Mouse (Mus musculus): ENCODE data around the gene Fgg. TPM values are rescaled to one million over a fixed set of nuclear protein-coding genes. Genes with fewer than 3 reads are reported as not detected.

Fgg gene
- polyA plus RNA-seq, 1 experiment: 0.65 TPM

- H3K4me1 ChIP-seq (replicated peaks; ENCODE audit: control insufficient read depth, insufficient read depth, low read length): no peaks in the 10 kb centered on the region
- no peak overlapping the region for H3K27ac ChIP-seq (ENCODE audit: control insufficient read depth, insufficient read depth, low read length)
- 87% methylated on average over 8 of the region's 8 CpGs for WGBS
- no peaks in the 10 kb centered on the region for H3K27me3 ChIP-seq (ENCODE audit: control insufficient read depth, insufficient read depth, low read length)
- TF ChIP-seq CTCF (IDR thresholded peaks at IDR 0.05; ENCODE audit: borderline replicate concordance, control insufficient read depth, extremely low read depth, insufficient read depth, low read length, poor library complexity) (no peak), POLR2A (IDR thresholded peaks at IDR 0.05; ENCODE audit: control insufficient read depth, extremely low read depth, insufficient read depth, low read length, poor library complexity) (no peak)
- no peak overlapping the region for H3K4me3 ChIP-seq (ENCODE audit: control insufficient read depth, insufficient read depth, low read length)
- DNase-seq: no peak
- no peaks in the 10 kb centered on the region for H3K36me3 ChIP-seq (ENCODE audit: control insufficient read depth, insufficient read depth, low read length)
Measured at GRCm38 (mm10) chr3:83033801-83034200, 26.3 kb downstream of the Fgg start.

GRCm38 (mm10) chr3:83038865-83039264 lies 31.3 kb downstream of the Fgg start:
- DNase-seq: no peak
- no peak overlapping the region for H3K27ac ChIP-seq (ENCODE audit: control insufficient read depth, insufficient read depth, low read length)
- TF ChIP-seq CTCF (IDR thresholded peaks at IDR 0.05; ENCODE audit: borderline replicate concordance, control insufficient read depth, extremely low read depth, insufficient read depth, low read length, poor library complexity) (no peak), POLR2A (IDR thresholded peaks at IDR 0.05; ENCODE audit: control insufficient read depth, extremely low read depth, insufficient read depth, low read length, poor library complexity) (no peak)
- no peaks in the 10 kb centered on the region for H3K36me3 ChIP-seq (ENCODE audit: control insufficient read depth, insufficient read depth, low read length)
- no peaks in the 10 kb centered on the region for H3K27me3 ChIP-seq (ENCODE audit: control insufficient read depth, insufficient read depth, low read length)
- 92% methylated on average over 2 of the region's 2 CpGs for WGBS
- no peak overlapping the region for H3K4me3 ChIP-seq (ENCODE audit: control insufficient read depth, insufficient read depth, low read length)
- H3K4me1 ChIP-seq (replicated peaks; ENCODE audit: control insufficient read depth, insufficient read depth, low read length): no peaks in the 10 kb centered on the region

- Histone ChIP-seq H3K4me3 (ENCODE audit: control insufficient read depth, insufficient read depth, low read length) (no peak overlapping the region), H3K27me3 (ENCODE audit: control insufficient read depth, insufficient read depth, low read length) (no peaks in the 10 kb centered on the region), H3K36me3 (ENCODE audit: control insufficient read depth, insufficient read depth, low read length) (no peaks in the 10 kb centered on the region), H3K27ac (ENCODE audit: control insufficient read depth, insufficient read depth, low read length) (no peak overlapping the region), H3K4me1 (replicated peaks; ENCODE audit: control insufficient read depth, insufficient read depth, low read length) (no peaks in the 10 kb centered on the region)
- TF ChIP-seq CTCF (IDR thresholded peaks at IDR 0.05; ENCODE audit: borderline replicate concordance, control insufficient read depth, extremely low read depth, insufficient read depth, low read length, poor library complexity) (no peak), POLR2A (IDR thresholded peaks at IDR 0.05; ENCODE audit: control insufficient read depth, extremely low read depth, insufficient read depth, low read length, poor library complexity) (no peak)
- no peak for DNase-seq
- 85% methylated on average over 4 of the region's 4 CpGs for WGBS
Measured at GRCm38 (mm10) chr3:83039666-83040065, 32.1 kb downstream of the Fgg start.

GRCm38 (mm10) chr3:83042451-83042850 lies 34.9 kb downstream of the Fgg start:
- no peak for DNase-seq
- H3K27me3 ChIP-seq (ENCODE audit: control insufficient read depth, insufficient read depth, low read length): no peaks in the 10 kb centered on the region
- H3K4me1 ChIP-seq (replicated peaks; ENCODE audit: control insufficient read depth, insufficient read depth, low read length): no peaks in the 10 kb centered on the region
- TF ChIP-seq POLR2A (IDR thresholded peaks at IDR 0.05; ENCODE audit: control insufficient read depth, extremely low read depth, insufficient read depth, low read length, poor library complexity) (no peak), CTCF (IDR thresholded peaks at IDR 0.05; ENCODE audit: borderline replicate concordance, control insufficient read depth, extremely low read depth, insufficient read depth, low read length, poor library complexity) (no peak)
- no peak overlapping the region for H3K27ac ChIP-seq (ENCODE audit: control insufficient read depth, insufficient read depth, low read length)
- no peak overlapping the region for H3K4me3 ChIP-seq (ENCODE audit: control insufficient read depth, insufficient read depth, low read length)
- no peaks in the 10 kb centered on the region for H3K36me3 ChIP-seq (ENCODE audit: control insufficient read depth, insufficient read depth, low read length)
- WGBS: 94% methylated on average over 5 of the region's 5 CpGs

GRCm38 (mm10) chr3:83046649-83047048 lies 39.1 kb downstream of the Fgg start:
- no peaks in the 10 kb centered on the region for H3K27me3 ChIP-seq (ENCODE audit: control insufficient read depth, insufficient read depth, low read length)
- no peaks in the 10 kb centered on the region for H3K4me1 ChIP-seq (replicated peaks; ENCODE audit: control insufficient read depth, insufficient read depth, low read length)
- WGBS: 87% methylated on average over 11 of the region's 11 CpGs
- H3K36me3 ChIP-seq (ENCODE audit: control insufficient read depth, insufficient read depth, low read length): no peaks in the 10 kb centered on the region
- H3K27ac ChIP-seq (ENCODE audit: control insufficient read depth, insufficient read depth, low read length): no peak overlapping the region
- DNase-seq: no peak
- H3K4me3 ChIP-seq (ENCODE audit: control insufficient read depth, insufficient read depth, low read length): no peak overlapping the region
- TF ChIP-seq POLR2A (IDR thresholded peaks at IDR 0.05; ENCODE audit: control insufficient read depth, extremely low read depth, insufficient read depth, low read length, poor library complexity) (no peak), CTCF (IDR thresholded peaks at IDR 0.05; ENCODE audit: borderline replicate concordance, control insufficient read depth, extremely low read depth, insufficient read depth, low read length, poor library complexity) (no peak)

- Histone ChIP-seq H3K27me3 (ENCODE audit: control insufficient read depth, insufficient read depth, low read length) (no peaks in the 10 kb centered on the region), H3K4me3 (ENCODE audit: control insufficient read depth, insufficient read depth, low read length) (no peak within 1 kb of the TSS), H3K36me3 (ENCODE audit: control insufficient read depth, insufficient read depth, low read length) (no peaks in the 10 kb centered on the region), H3K27ac (ENCODE audit: control insufficient read depth, insufficient read depth, low read length) (no peak within 1 kb of the TSS), H3K4me1 (replicated peaks; ENCODE audit: control insufficient read depth, insufficient read depth, low read length) (no peaks in the 10 kb centered on the region)
- TF ChIP-seq POLR2A (IDR thresholded peaks at IDR 0.05; ENCODE audit: control insufficient read depth, extremely low read depth, insufficient read depth, low read length, poor library complexity): no peak
- no peak for TF ChIP-seq CTCF (IDR thresholded peaks at IDR 0.05; ENCODE audit: borderline replicate concordance, control insufficient read depth, extremely low read depth, insufficient read depth, low read length, poor library complexity)
- DNase-seq: no peak
- 90% methylated on average over 8 of the region's 8 CpGs for WGBS
Measured at GRCm38 (mm10) chr3:83049680-83050079, 42.2 kb downstream of the Fgg start, which contains the start of gene Fgb. TSS of gene Fgb (minus strand) at chr3:83049863.

- H3K27ac ChIP-seq (ENCODE audit: control insufficient read depth, insufficient read depth, low read length): no peak overlapping the region
- 82% methylated on average over 5 of the region's 5 CpGs for WGBS
Measured at GRCm38 (mm10) chr3:83050661-83051060, 43.1 kb downstream of the Fgg start.

More at GRCm38 (mm10) chr3:83050661-83051060, 43.1 kb downstream of the Fgg start:
- no peaks in the 10 kb centered on the region for H3K4me1 ChIP-seq (replicated peaks; ENCODE audit: control insufficient read depth, insufficient read depth, low read length)
- TF ChIP-seq POLR2A (IDR thresholded peaks at IDR 0.05; ENCODE audit: control insufficient read depth, extremely low read depth, insufficient read depth, low read length, poor library complexity) (no peak), CTCF (IDR thresholded peaks at IDR 0.05; ENCODE audit: borderline replicate concordance, control insufficient read depth, extremely low read depth, insufficient read depth, low read length, poor library complexity) (no peak)
- H3K27me3 ChIP-seq (ENCODE audit: control insufficient read depth, insufficient read depth, low read length): no peaks in the 10 kb centered on the region
- H3K36me3 ChIP-seq (ENCODE audit: control insufficient read depth, insufficient read depth, low read length): no peaks in the 10 kb centered on the region
- DNase-seq: no peak
- no peak overlapping the region for H3K4me3 ChIP-seq (ENCODE audit: control insufficient read depth, insufficient read depth, low read length)
